Mouse (Mus musculus) testis, adult 2 months (tissue): ENCODE results near the gene Bahcc1.

ENCODE experiments used
- CTCF ChIP-seq: fragments of 200-500 bp; IDR thresholded peaks from 2 replicates; pipeline ENCODE4 v1.5.1; 2012; ENCODE audit warnings: low read depth, mild to moderate bottlenecking, inconsistent platforms, low read length, moderate library complexity; ENCODE audit not compliant: control insufficient read depth, insufficient read depth, insufficient replicate concordance
- POLR2A ChIP-seq: fragments of 200-500 bp; IDR thresholded peaks from 2 replicates; pipeline ENCODE4 v1.6.1; 2012; ENCODE audit warnings: low read depth, mild to moderate bottlenecking, inconsistent platforms, low read length, moderate library complexity; ENCODE audit not compliant: control insufficient read depth

DNA sequence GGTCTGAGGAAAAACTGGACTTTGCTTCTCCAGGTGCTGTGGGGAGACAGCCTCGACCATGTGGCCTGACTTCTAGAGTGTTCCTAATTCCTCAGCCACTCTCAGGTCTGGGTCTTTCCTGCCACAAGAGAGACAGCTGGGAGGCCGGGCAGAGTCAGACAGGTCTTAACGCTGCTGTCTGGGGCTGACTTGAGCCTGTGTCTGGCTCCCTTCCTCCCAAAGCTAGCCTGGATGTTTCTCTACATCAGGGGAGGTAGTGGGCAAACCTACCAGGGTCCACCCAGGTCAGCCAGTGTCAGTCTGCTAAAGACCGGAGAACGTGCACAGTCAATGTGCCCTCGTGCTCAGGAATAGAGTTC is 19.2 kb downstream of the Bahcc1 start:
- TF ChIP-seq CTCF, result no peak
- no peak for TF ChIP-seq POLR2A
